Mouse (Mus musculus) midbrain, embryonic 10.5 days (tissue): ENCODE measurements around the gene 1110032A03Rik. TPM values are rescaled to one million over a fixed set of nuclear protein-coding genes. Genes with fewer than 3 reads are reported as not detected.
A peak's percentile ranks its signal among the peaks of the same experiment; 100 is the strongest.

Experiments used
- DNase-seq: peaks from one replicate; pipeline ENCODE4 v3.0.0-alpha.2; 2017; ENCODE audit warnings: low spot score
- H3K27ac ChIP-seq: fragments of 300-500 bp; sonication (generic); replicated peaks from 2 replicates; pipeline ENCODE4 v1.5.1; 2016; ENCODE audit warnings: mild to moderate bottlenecking
- H3K27me3 ChIP-seq: fragments of 300-500 bp; sonication (generic); 2 replicates; pipeline ENCODE4 v1.6.1; 2016; ENCODE audit warnings: low read depth, mild to moderate bottlenecking; ENCODE audit not compliant: poor library complexity, severe bottlenecking
- H3K36me3 ChIP-seq: fragments of 300-500 bp; sonication (generic); 2 replicates; pipeline ENCODE4 v1.6.1; 2016; ENCODE audit warnings: mild to moderate bottlenecking, moderate library complexity
- H3K4me1 ChIP-seq: fragments of 300-500 bp; sonication (generic); 2 replicates; pipeline ENCODE4 v1.6.1; 2016
- H3K4me3 ChIP-seq: fragments of 300-500 bp; sonication (generic); 2 replicates; pipeline ENCODE4 v1.5.1; 2016; ENCODE audit warnings: mild to moderate bottlenecking, moderate library complexity
- H3K9me3 ChIP-seq: fragments of 300-500 bp; sonication (generic); replicated peaks from 2 replicates; pipeline ENCODE4 v1.6.1; 2016; ENCODE audit warnings: mild to moderate bottlenecking
- WGBS: fragments of 180-500 bp; shearing (Covaris S2); methylation state at CpG from one replicate; pipeline ENCODE4 v1.1.7; 2016; 5-methylcytosine and 5-hydroxymethylcytosine counted together
- polyA plus RNA-seq: library from polyadenylated mRNA; unstranded; fragments of >200 nt; fragmentation: Nextera tagmentation; extraction: Ambion mirVana; gene quantifications from 2 replicates; pipeline ENCODE4 v1.2.1, GENCODE M21; 2016

Gene 1110032A03Rik
- polyA plus RNA-seq, 1 experiment from 2014 or later: 30.1 TPM

- Histone ChIP-seq H3K27ac (peak overlapping the region; percentile 93), H3K4me1 (peaks cover 18% of the 10 kb centered on the region), H3K4me3 (peak overlapping the region; percentile 76), H3K9me3 (no peaks in the 10 kb centered on the region), H3K27me3 (no peaks in the 10 kb centered on the region), H3K36me3 (peaks cover 12% of the 10 kb centered on the region; the same call in 1 of the 2 replicates)
- WGBS: 9% methylated on average over 17 of the region's 17 CpGs
- no peak for DNase-seq
Measured at GRCm38 (mm10) chr9:50767531-50768106, 7.7 kb downstream of the 1110032A03Rik start.

- Histone ChIP-seq H3K4me1 (peaks cover 9% of the 10 kb centered on the region), H3K4me3 (no peak overlapping the region), H3K9me3 (no peaks in the 10 kb centered on the region), H3K27me3 (no peaks in the 10 kb centered on the region), H3K36me3 (no peaks in the 10 kb centered on the region), H3K27ac (no peak overlapping the region)
- DNase-seq: no peak
- WGBS: 78% methylated on average over 1 of the region's 1 CpGs
Measured at GRCm38 (mm10) chr9:50763331-50763730, 12.0 kb downstream of the 1110032A03Rik start.

- Histone ChIP-seq H3K36me3 (no peaks in the 10 kb centered on the region), H3K9me3 (no peaks in the 10 kb centered on the region), H3K4me1 (no peaks in the 10 kb centered on the region), H3K4me3 (no peak overlapping the region), H3K27me3 (no peaks in the 10 kb centered on the region), H3K27ac (no peak overlapping the region)
- 72% methylated on average over 6 of the region's 6 CpGs for WGBS
- DNase-seq: no peak
Measured at GRCm38 (mm10) chr9:50761520-50762243, 13.6 kb downstream of the 1110032A03Rik start.

- Histone ChIP-seq H3K4me3 (no peak overlapping the region), H3K36me3 (no peaks in the 10 kb centered on the region), H3K27ac (no peak overlapping the region), H3K27me3 (peaks cover 11% of the 10 kb centered on the region), H3K9me3 (no peaks in the 10 kb centered on the region), H3K4me1 (peaks cover 9% of the 10 kb centered on the region; the same call in 1 of the 2 replicates)
- no peak for DNase-seq
- 67% methylated on average over 5 of the region's 5 CpGs for WGBS
Measured at GRCm38 (mm10) chr9:50756711-50757110, 18.6 kb downstream of the 1110032A03Rik start.

GRCm38 (mm10) chr9:50753947-50754346, 21.4 kb downstream of the 1110032A03Rik start:
- peaks cover 16% of the 10 kb centered on the region for H3K27me3 ChIP-seq
- WGBS: 80% methylated on average over 7 of the region's 7 CpGs
- H3K36me3 ChIP-seq: no peaks in the 10 kb centered on the region
- H3K4me3 ChIP-seq: no peak overlapping the region
- no peaks in the 10 kb centered on the region for H3K9me3 ChIP-seq
- peaks cover 9% of the 10 kb centered on the region; the same call in 1 of the 2 replicates for H3K4me1 ChIP-seq
- no peak for DNase-seq
- no peak overlapping the region for H3K27ac ChIP-seq

- Histone ChIP-seq H3K4me3 (no peak overlapping the region), H3K9me3 (no peaks in the 10 kb centered on the region), H3K27me3 (peaks cover 17% of the 10 kb centered on the region), H3K27ac (no peak overlapping the region), H3K36me3 (no peaks in the 10 kb centered on the region), H3K4me1 (peaks cover 9% of the 10 kb centered on the region; the same call in 1 of the 2 replicates)
- DNase-seq: no peak
- 75% methylated on average over 17 of the region's 17 CpGs for WGBS
Measured at GRCm38 (mm10) chr9:50752784-50753615, 22.3 kb downstream of the 1110032A03Rik start.

- no peak within 1 kb of the TSS for H3K4me3 ChIP-seq
- H3K9me3 ChIP-seq: no peaks in the 10 kb centered on the region
- peaks cover 26% of the 10 kb centered on the region for H3K27me3 ChIP-seq
- 70% methylated on average over 14 of the region's 14 CpGs for WGBS
- H3K27ac ChIP-seq: 0 out of 2 replicates have a peak within 1 kb of the TSS, but pooled peaks have one; percentile 24
- no peak for DNase-seq
- peaks cover 9% of the 10 kb centered on the region; the same call in 1 of the 2 replicates for H3K4me1 ChIP-seq
- no peaks in the 10 kb centered on the region for H3K36me3 ChIP-seq
Measured at GRCm38 (mm10) chr9:50752054-50752602, 23.2 kb downstream of the 1110032A03Rik start, which contains the start of gene Hspb2. Hspb2 (minus strand) TSS chr9:50752354.

- H3K27me3 ChIP-seq: peaks cover 34% of the 10 kb centered on the region
- 0 out of 2 replicates have a peak within 1 kb of the TSS, but pooled peaks have one; percentile 24 for H3K27ac ChIP-seq
- no peaks in the 10 kb centered on the region for H3K9me3 ChIP-seq
- no peak for DNase-seq
- H3K36me3 ChIP-seq: no peaks in the 10 kb centered on the region
- peaks cover 13% of the 10 kb centered on the region for H3K4me1 ChIP-seq
- WGBS: 75% methylated on average over 22 of the region's 22 CpGs
- H3K4me3 ChIP-seq: no peak within 1 kb of the TSS
Measured at GRCm38 (mm10) chr9:50751323-50751722, 24.0 kb downstream of the 1110032A03Rik start, which contains the start of gene Cryab. Cryab (plus strand) TSS chr9:50751325.

- DNase-seq: no peak
- H3K36me3 ChIP-seq: no peaks in the 10 kb centered on the region
- H3K27me3 ChIP-seq: peaks cover 40% of the 10 kb centered on the region
- H3K9me3 ChIP-seq: no peaks in the 10 kb centered on the region
- no peak overlapping the region for H3K4me3 ChIP-seq
- H3K4me1 ChIP-seq: peaks cover 19% of the 10 kb centered on the region
- no peak overlapping the region for H3K27ac ChIP-seq
- WGBS: 76% methylated on average over 6 of the region's 6 CpGs
Measured at GRCm38 (mm10) chr9:50750706-50751105, 24.6 kb downstream of the 1110032A03Rik start.

GRCm38 (mm10) chr9:50746214-50746677, 29.1 kb downstream of the 1110032A03Rik start, which contains the start of gene 2310030G06Rik:
2310030G06Rik (minus strand) TSS chr9:50746536.
- peak; percentile 23 for DNase-seq

GRCm38 (mm10) chr9:50745806-50746205, 29.5 kb downstream of the 1110032A03Rik start:
- WGBS: 12% methylated on average over 7 of the region's 7 CpGs
- Histone ChIP-seq H3K27ac (peak overlapping the region; percentile 61; the same call in 1 of the 2 replicates), H3K36me3 (no peaks in the 10 kb centered on the region), H3K9me3 (no peaks in the 10 kb centered on the region), H3K4me1 (peaks cover 10% of the 10 kb centered on the region), H3K27me3 (peaks cover 35% of the 10 kb centered on the region), H3K4me3 (peak overlapping the region; percentile 54)
- DNase-seq: no peak

More at GRCm38 (mm10) chr9:50746214-50746677, 29.1 kb downstream of the 1110032A03Rik start, which contains the start of gene 2310030G06Rik:
- H3K36me3 ChIP-seq: no peaks in the 10 kb centered on the region
- 2% methylated on average over 19 of the region's 19 CpGs for WGBS
- H3K27ac ChIP-seq: peak within 1 kb of the TSS; percentile 61; the same call in 1 of the 2 replicates
- peaks cover 10% of the 10 kb centered on the region for H3K4me1 ChIP-seq
- H3K4me3 ChIP-seq: peak within 1 kb of the TSS; percentile 54
- peaks cover 35% of the 10 kb centered on the region for H3K27me3 ChIP-seq
- no peaks in the 10 kb centered on the region for H3K9me3 ChIP-seq

- H3K36me3 ChIP-seq: no peaks in the 10 kb centered on the region
- DNase-seq: no peak
- 73% methylated on average over 2 of the region's 2 CpGs for WGBS
- peaks cover 23% of the 10 kb centered on the region for H3K4me1 ChIP-seq
- no peak overlapping the region for H3K4me3 ChIP-seq
- peaks cover 41% of the 10 kb centered on the region for H3K27me3 ChIP-seq
- H3K9me3 ChIP-seq: no peaks in the 10 kb centered on the region
- H3K27ac ChIP-seq: no peak overlapping the region
Measured at GRCm38 (mm10) chr9:50742744-50743143, 32.6 kb downstream of the 1110032A03Rik start.
